Mouse (Mus musculus): ENCODE measurements around the gene Tppp3. TPM values are rescaled to one million over a fixed set of nuclear protein-coding genes. Genes with fewer than 3 reads are reported as not detected.

Gene Tppp3
- polyA plus RNA-seq (2012; rRNA removed) = 36.9 and 60.5 TPM in 2 replicates

DNA sequence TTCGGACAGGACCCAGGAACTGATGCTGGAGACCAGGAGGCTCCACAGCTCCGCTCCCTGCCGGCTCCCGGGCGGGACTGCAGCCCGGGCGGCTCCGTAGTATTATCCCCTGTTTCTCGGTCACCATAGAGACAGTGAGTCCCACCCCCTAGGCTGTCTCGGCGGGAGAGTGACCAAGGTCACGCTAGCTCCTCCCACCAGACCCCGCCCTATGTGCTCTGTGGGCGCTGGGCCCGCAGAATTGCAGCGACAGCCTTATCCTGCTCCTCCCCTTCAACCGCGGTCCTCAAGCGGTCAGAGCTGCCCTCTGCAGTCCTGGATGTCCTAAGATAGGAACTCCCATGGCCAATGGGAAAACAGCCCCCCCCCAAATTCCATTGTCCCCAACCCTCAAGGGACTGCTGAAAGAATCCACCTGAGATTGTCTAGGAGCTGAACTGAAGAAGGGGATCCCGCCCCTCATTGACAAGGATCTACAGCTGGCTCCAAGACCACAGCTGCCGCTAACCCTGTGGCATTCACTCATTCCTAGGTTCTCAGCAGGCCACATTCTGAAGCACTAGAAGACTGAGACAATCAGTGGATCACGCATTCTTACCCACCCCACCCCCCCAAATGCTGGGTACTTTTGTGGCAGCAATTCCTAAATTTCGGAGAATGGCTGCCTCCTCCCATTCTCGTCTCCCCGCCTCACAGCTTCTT lies at the start of gene Tppp3:
Tppp3 (minus strand) TSS at position 213 of the 702 bp plus-strand sequence.
- peak within 1 kb of the TSS; percentile 17; the same call in 1 of the 2 replicates for H3K27ac ChIP-seq (ENCODE audit: insufficient read depth, low read depth, low read length)
- WGBS = 15% methylated on average over 25 of the region's 25 CpGs
- no peaks in the 10 kb centered on the region for H3K27me3 ChIP-seq (ENCODE audit: control insufficient read depth, insufficient read depth, low read length)
- peaks cover 40% of the 10 kb centered on the region for H3K4me1 ChIP-seq (ENCODE audit: control insufficient read depth, insufficient read depth, insufficient read length, low read length)
- TF ChIP-seq CTCF (IDR thresholded peaks at IDR 0.05; ENCODE audit: extremely low read depth, insufficient read length, insufficient replicate concordance, low read depth, low read length) (peak; percentile 47), POLR2A (IDR thresholded peaks at IDR 0.05; ENCODE audit: low read depth, low read length) (peak; percentile 68; the same call in 1 of the 2 replicates)
- H3K4me3 ChIP-seq (ENCODE audit: low read depth, low read length) = peak within 1 kb of the TSS; percentile 59
- no peaks in the 10 kb centered on the region; the same call in 1 of the 2 replicates for H3K36me3 ChIP-seq (ENCODE audit: control insufficient read depth, insufficient read depth, low read length)

DNA sequence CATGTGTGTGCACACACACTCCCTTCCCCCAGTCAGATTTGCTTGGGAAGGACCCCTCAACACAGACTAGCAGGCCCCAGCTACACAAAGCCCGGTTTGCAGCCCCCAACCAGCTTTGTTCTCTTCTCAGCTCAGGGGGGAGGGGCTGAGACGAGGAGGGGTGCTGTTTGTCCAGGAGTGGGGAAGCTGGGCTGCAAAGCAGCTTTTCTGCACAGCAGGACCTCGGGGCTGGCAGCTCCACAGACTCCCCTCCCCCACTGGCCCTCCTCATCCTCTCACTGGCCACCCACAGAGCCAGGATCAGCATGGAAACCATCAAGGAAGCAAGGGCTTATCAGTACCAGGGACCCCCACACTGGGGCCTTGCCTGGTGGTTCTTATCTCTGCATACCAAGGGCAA lies 49.7 kb upstream of the Tppp3 start:
- Histone ChIP-seq H3K4me3 (ENCODE audit: low read depth, low read length) (no peak overlapping the region), H3K36me3 (ENCODE audit: control insufficient read depth, insufficient read depth, low read length) (peaks cover 22% of the 10 kb centered on the region), H3K27ac (ENCODE audit: insufficient read depth, low read depth, low read length) (no peak overlapping the region), H3K4me1 (ENCODE audit: control insufficient read depth, insufficient read depth, insufficient read length, low read length) (peaks cover 17% of the 10 kb centered on the region), H3K27me3 (ENCODE audit: control insufficient read depth, insufficient read depth, low read length) (no peaks in the 10 kb centered on the region)
- WGBS = 60% methylated on average over 3 of the region's 3 CpGs
- TF ChIP-seq POLR2A (IDR thresholded peaks at IDR 0.05; ENCODE audit: low read depth, low read length) (no peak), CTCF (IDR thresholded peaks at IDR 0.05; ENCODE audit: extremely low read depth, insufficient read length, insufficient replicate concordance, low read depth, low read length) (no peak)

DNA sequence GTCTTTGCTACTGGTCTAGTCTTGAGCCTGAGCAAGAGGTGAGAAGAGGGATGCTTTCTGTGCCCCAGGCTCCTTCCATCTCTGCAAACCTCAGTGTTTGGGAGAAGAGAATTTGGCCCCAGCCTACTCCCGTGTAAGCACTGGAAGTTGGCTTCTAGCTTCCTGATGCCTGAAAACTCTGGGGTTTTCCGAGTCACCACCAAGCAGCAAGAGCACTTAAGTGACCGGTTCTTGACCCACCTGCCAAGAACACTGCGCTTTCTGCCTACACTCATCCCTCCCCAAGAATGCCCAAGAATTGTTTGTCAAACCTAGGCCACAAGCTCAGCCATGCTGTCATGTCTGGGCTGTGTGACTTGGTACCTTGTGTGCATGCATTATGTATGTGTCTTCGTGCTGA lies 49.2 kb upstream of the Tppp3 start:
- TF ChIP-seq POLR2A (IDR thresholded peaks at IDR 0.05; ENCODE audit: low read depth, low read length) = no peak
- TF ChIP-seq CTCF (IDR thresholded peaks at IDR 0.05; ENCODE audit: extremely low read depth, insufficient read length, insufficient replicate concordance, low read depth, low read length) = no peak
- H3K4me3 ChIP-seq (ENCODE audit: low read depth, low read length) = no peak overlapping the region
- WGBS = 88% methylated on average over 5 of the region's 5 CpGs

DNA sequence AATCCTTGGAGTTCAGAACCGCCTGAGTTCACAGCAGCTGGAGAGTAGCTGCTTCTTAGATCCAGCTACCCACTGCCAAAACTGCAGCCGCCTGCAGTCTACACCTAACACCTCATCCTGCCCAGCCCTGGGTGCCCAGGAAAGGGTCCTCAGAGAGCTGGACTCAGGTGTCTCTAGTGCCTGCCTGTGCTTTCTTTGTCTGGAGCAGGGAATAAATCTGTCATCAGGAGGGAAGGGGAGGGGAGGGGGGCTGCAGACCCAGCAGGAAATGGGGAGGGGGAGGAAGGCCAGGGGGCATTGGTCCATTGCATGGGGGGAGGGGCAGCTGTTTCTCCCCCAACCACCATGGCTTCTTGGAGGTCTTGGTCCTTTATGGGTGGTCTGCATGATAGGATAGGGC lies 48.3 kb upstream of the Tppp3 start:
- H3K27ac ChIP-seq (ENCODE audit: insufficient read depth, low read depth, low read length) = no peak overlapping the region
- peaks cover 18% of the 10 kb centered on the region for H3K4me1 ChIP-seq (ENCODE audit: control insufficient read depth, insufficient read depth, insufficient read length, low read length)
- H3K27me3 ChIP-seq (ENCODE audit: control insufficient read depth, insufficient read depth, low read length) = no peaks in the 10 kb centered on the region
- peaks cover 13% of the 10 kb centered on the region for H3K36me3 ChIP-seq (ENCODE audit: control insufficient read depth, insufficient read depth, low read length)
- H3K4me3 ChIP-seq (ENCODE audit: low read depth, low read length) = no peak overlapping the region
- TF ChIP-seq POLR2A (IDR thresholded peaks at IDR 0.05; ENCODE audit: low read depth, low read length) (no peak), CTCF (IDR thresholded peaks at IDR 0.05; ENCODE audit: extremely low read depth, insufficient read length, insufficient replicate concordance, low read depth, low read length) (no peak)
- 3% methylated on average over 2 of the region's 2 CpGs for WGBS

More for the DNA sequence above, 49.2 kb upstream of the Tppp3 start:
- Histone ChIP-seq H3K4me1 (ENCODE audit: control insufficient read depth, insufficient read depth, insufficient read length, low read length) (peaks cover 18% of the 10 kb centered on the region), H3K27ac (ENCODE audit: insufficient read depth, low read depth, low read length) (no peak overlapping the region), H3K36me3 (ENCODE audit: control insufficient read depth, insufficient read depth, low read length) (peaks cover 22% of the 10 kb centered on the region), H3K27me3 (ENCODE audit: control insufficient read depth, insufficient read depth, low read length) (no peaks in the 10 kb centered on the region)

DNA sequence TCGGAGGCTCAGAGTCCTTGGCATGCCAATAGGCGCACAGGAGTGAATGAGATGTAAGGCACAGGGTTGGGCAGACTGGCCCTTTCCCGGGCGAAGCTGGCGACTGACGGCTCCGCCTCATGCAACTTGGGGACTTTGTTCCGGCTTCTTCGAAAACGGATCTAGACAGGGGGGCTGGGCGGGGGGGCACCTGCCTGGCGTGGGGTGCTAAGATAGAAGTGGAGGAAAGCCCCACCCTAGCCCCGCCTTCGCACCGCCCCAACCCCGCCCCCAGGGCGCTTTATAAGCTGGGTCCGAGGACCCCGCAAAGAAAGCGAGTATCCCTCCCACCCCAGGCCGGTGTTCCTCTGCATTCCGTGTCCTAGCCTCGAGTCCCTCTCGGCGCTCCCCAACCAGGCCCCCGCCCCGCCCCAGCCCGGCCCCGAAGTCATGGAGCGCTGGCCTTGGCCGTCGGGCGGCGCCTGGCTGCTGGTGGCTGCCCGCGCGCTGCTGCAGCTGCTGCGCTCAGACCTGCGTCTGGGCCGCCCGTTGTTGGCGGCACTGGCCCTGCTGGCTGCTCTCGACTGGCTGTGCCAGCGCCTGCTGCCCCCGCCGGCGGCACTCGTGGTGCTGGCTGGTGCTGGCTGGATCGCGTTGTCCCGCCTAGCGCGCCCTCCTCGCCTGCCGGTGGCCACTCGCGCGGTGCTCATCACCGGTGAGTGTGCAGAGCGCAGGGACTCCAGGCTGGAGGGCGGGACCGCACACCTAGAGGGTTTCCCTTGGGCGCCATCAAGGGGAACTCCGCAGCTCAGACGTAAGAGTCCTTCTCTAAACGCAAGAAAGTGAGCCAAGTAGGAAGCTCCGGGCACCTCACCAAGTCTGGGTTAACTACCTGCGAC lies 47.3 kb upstream of the Tppp3 start, which contains the start of gene Hsd11b2:
Hsd11b2 (plus strand) TSS at position 320 of the 878 bp plus-strand sequence.
- Histone ChIP-seq H3K27me3 (ENCODE audit: control insufficient read depth, insufficient read depth, low read length) (no peaks in the 10 kb centered on the region), H3K4me1 (ENCODE audit: control insufficient read depth, insufficient read depth, insufficient read length, low read length) (peaks cover 18% of the 10 kb centered on the region), H3K36me3 (ENCODE audit: control insufficient read depth, insufficient read depth, low read length) (peaks cover 8% of the 10 kb centered on the region; the same call in 1 of the 2 replicates), H3K4me3 (ENCODE audit: low read depth, low read length) (peak within 1 kb of the TSS; percentile 61), H3K27ac (ENCODE audit: insufficient read depth, low read depth, low read length) (peak within 1 kb of the TSS; percentile 38)
- WGBS = under 1% methylated on average over 68 of the region's 68 CpGs
- no peak for TF ChIP-seq CTCF (IDR thresholded peaks at IDR 0.05; ENCODE audit: extremely low read depth, insufficient read length, insufficient replicate concordance, low read depth, low read length)
- no peak for TF ChIP-seq POLR2A (IDR thresholded peaks at IDR 0.05; ENCODE audit: low read depth, low read length)

DNA sequence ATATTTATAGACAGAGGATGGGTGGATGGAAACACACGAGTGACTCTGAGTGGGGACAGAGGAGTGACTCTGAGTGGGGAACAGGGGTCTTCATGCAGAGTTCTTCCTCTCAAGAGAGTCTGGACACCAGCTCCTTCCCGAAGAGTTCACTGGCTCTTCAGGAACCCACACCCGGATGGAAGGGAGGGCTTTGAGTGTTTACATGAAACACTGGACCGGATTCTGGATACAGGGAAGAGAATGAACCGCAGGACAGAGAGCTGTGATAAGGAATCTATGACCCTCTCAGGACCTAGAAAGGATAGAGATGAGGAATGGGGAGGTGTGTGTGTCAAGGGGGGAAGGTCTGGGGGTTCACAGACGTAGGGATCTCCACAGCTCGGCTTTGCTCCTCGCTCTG lies 46.0 kb upstream of the Tppp3 start:
- Histone ChIP-seq H3K27me3 (ENCODE audit: control insufficient read depth, insufficient read depth, low read length) (no peaks in the 10 kb centered on the region), H3K4me1 (ENCODE audit: control insufficient read depth, insufficient read depth, insufficient read length, low read length) (peaks cover 18% of the 10 kb centered on the region), H3K36me3 (ENCODE audit: control insufficient read depth, insufficient read depth, low read length) (peaks cover 4% of the 10 kb centered on the region; the same call in 1 of the 2 replicates), H3K4me3 (ENCODE audit: low read depth, low read length) (no peak overlapping the region), H3K27ac (ENCODE audit: insufficient read depth, low read depth, low read length) (peak overlapping the region; percentile 38)
- 46% methylated on average over 8 of the region's 8 CpGs for WGBS
- TF ChIP-seq CTCF (IDR thresholded peaks at IDR 0.05; ENCODE audit: extremely low read depth, insufficient read length, insufficient replicate concordance, low read depth, low read length) (no peak), POLR2A (IDR thresholded peaks at IDR 0.05; ENCODE audit: low read depth, low read length) (no peak)
